Mouse (Mus musculus) cerebellum, adult 9-11 months (tissue): ENCODE results near the gene Creld2.

ENCODE experiments used
- DNase-seq: peaks from one replicate; pipeline ENCODE4 v3.0.0; 2022

Creld2 gene

DNA sequence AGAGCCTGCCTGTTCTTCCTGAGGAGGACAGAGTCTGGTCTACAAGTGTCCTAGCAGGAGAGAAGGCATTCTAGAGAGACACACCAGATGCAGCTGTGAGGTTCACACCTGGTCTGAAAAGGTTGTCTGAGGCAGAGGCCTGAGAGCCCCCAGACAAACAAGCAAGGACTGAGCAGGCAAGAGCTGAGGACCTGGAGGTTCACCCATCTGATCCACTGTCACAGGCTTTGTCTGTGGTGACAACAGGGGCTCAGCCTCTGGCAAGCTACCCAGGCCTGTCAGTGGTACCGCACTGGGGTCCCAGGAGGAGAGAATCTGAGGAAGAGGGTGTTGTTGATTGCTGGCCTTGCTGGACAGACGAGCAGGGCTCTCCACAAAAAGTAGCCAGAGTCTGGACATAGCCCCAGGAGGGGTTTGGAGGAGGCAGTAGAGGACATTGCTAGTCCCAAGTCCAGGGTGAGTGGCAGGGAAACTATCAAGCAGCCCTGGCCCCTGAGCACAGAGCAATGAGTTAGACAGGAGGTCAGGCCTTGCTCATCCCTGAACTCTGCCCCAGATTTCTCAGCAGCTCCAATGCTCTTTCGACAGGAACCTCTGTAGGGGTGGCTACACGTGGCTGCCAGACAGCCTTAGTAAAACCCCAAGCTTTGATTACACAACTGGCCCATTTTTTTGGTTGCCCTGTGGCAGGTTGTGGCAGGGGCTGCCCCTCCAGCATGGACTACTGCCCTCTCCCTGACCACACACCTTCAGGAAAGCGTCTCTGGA lies 51.2 kb downstream of the Creld2 start:
- DNase-seq = no peak

DNA sequence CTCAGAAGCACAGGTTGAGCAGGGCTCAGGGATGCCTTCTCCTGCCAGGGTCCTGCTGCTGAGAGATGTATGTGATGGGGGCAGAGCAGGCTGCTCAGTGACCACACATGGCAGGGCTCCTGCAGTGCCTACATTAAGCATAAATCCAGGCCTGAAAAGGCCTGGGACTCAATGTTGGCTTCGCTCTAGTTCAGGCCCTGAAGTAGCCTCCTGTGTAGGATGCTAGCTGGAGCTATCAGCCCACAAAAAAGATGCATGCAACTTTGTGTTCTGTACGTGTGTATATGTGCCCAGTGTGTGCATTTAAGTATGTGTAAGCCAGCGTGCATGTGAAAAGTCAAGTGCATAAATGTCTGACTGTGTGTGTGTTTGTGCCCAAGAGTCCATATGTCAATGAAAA lies 54.6 kb downstream of the Creld2 start:
- DNase-seq = no peak

DNA sequence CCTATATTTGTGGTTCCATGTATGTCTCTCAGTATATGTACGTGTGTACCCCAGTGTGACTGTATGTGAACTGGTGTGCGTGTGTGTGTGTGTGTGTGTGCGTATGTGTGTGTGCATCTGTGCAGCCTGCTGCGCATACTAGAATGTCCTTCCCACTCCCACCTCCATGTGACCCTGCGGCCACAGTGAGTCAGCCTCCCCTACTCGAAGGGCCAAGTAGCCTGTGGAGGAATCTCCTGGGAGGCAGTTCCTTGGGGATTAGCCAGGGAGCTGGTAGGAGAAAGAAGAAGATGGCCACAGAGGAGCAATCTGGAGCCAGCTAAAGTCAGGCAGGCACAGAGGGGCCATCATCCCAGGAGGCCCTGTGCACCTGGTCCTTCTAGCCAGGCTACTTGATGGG lies 55.0 kb downstream of the Creld2 start:
- no peak for DNase-seq

DNA sequence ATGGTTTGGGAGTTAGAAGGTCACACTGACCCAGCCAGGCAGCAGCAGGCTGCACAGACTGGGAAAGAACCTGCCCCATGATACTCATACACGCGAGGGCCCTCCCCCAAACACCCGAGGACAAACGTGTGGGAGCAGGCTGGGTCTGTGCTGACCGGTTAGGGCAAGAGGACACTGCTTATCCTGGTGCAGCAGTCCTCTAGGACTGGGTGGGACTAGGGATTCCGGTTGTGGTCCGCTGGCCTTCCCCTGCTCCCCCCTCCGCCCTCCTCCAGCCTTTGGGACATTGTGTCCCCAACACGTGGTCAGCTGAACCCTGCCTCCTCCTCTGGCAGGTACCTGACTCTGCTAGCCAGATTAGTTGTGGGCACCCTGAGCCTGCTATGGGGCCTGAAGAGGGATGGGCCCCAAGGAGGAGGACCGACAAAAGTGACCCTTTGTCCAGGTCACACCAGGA lies 56.2 kb downstream of the Creld2 start:
- peak; percentile 32 for DNase-seq
